Mouse (Mus musculus): ENCODE measurements around the gene Sec14l2. TPM values are rescaled to one million over a fixed set of nuclear protein-coding genes. Genes with fewer than 3 reads are reported as not detected.

Gene Sec14l2
- polyA plus RNA-seq, 1 experiment from 2014 or later: 3.5 TPM

GRCm38 (mm10) chr11:4094378-4095170 lies 28.6 kb downstream of the Sec14l2 start:
- peak overlapping the region; percentile 93 for H3K27ac ChIP-seq
- peaks cover 8% of the 10 kb centered on the region; the same call in 1 of the 2 replicates for H3K9me3 ChIP-seq
- H3K4me3 ChIP-seq: peak overlapping the region; percentile 59
- H3K36me3 ChIP-seq (replicated peaks): peaks cover 33% of the 10 kb centered on the region
- WGBS: 5% methylated on average over 23 of the region's 24 CpGs
- peak; percentile 70 for DNase-seq (ENCODE audit: extremely low spot score, low spot score)
- peaks cover 44% of the 10 kb centered on the region for H3K4me1 ChIP-seq
- no peaks in the 10 kb centered on the region for H3K27me3 ChIP-seq (ENCODE audit: poor library complexity, severe bottlenecking)

- Histone ChIP-seq H3K9me3 (peaks cover 8% of the 10 kb centered on the region; the same call in 1 of the 2 replicates), H3K4me3 (peak overlapping the region; percentile 59), H3K27me3 (ENCODE audit: poor library complexity, severe bottlenecking) (no peaks in the 10 kb centered on the region), H3K36me3 (replicated peaks) (peaks cover 33% of the 10 kb centered on the region), H3K4me1 (peaks cover 44% of the 10 kb centered on the region), H3K27ac (no peak overlapping the region)
- no peak for DNase-seq (ENCODE audit: extremely low spot score, low spot score)
- WGBS: 90% methylated on average over 18 of the region's 18 CpGs
These were observed 29.5 kb downstream of the Sec14l2 start for GRCm38 (mm10) chr11:4093459-4094377.

DNA sequence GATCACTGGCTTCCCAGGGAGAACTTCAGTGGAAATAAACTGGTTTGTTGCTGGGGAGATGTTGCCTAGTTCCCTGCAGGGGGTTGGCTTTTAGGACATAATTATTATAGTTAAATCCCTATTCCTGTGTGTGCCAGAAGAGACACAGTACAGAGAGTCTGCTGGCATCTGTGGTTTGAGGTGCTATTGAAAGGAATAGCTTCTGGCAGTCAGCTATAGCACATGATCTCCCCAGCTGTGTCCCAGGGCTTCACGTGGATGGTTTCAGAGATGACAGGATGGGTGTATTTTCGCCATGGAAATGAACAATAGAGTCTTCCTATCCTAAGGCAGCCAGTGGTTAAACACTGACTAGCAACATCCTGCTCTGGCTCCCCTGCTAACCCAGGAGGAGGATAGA lies 35.9 kb downstream of the Sec14l2 start:
- Histone ChIP-seq H3K36me3 (replicated peaks) (peaks cover 18% of the 10 kb centered on the region), H3K9me3 (peaks cover 8% of the 10 kb centered on the region; the same call in 1 of the 2 replicates), H3K27ac (no peak overlapping the region), H3K4me3 (no peak overlapping the region), H3K27me3 (ENCODE audit: poor library complexity, severe bottlenecking) (no peaks in the 10 kb centered on the region), H3K4me1 (no peaks in the 10 kb centered on the region)
- DNase-seq (ENCODE audit: extremely low spot score, low spot score): no peak
- WGBS: 60% methylated on average over 2 of the region's 2 CpGs

DNA sequence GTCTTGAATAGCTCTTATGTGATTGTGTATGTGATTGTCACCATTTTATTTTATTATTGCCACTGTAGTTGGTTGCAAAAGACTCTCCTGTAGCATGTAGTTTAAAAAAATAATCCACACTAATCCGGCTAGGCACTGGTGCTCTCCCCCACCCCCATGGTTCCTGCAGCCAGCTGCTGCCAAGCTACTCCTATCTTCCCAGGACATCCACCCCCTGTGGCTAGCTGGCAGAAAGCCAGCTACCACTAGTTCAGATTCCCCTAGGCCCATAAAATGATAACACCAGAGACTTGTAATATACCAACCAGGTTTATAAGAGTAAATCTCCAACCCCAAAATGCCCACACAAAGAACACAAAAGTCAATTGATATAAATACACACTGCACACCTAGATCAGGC lies 37.0 kb downstream of the Sec14l2 start:
- Histone ChIP-seq H3K27ac (no peak overlapping the region), H3K4me1 (no peaks in the 10 kb centered on the region), H3K27me3 (ENCODE audit: poor library complexity, severe bottlenecking) (no peaks in the 10 kb centered on the region), H3K9me3 (peaks cover 6% of the 10 kb centered on the region; the same call in 1 of the 2 replicates), H3K36me3 (replicated peaks) (peaks cover 8% of the 10 kb centered on the region), H3K4me3 (no peak overlapping the region)
- 72% methylated on average over 1 of the region's 1 CpGs for WGBS
- DNase-seq (ENCODE audit: extremely low spot score, low spot score): no peak

DNA sequence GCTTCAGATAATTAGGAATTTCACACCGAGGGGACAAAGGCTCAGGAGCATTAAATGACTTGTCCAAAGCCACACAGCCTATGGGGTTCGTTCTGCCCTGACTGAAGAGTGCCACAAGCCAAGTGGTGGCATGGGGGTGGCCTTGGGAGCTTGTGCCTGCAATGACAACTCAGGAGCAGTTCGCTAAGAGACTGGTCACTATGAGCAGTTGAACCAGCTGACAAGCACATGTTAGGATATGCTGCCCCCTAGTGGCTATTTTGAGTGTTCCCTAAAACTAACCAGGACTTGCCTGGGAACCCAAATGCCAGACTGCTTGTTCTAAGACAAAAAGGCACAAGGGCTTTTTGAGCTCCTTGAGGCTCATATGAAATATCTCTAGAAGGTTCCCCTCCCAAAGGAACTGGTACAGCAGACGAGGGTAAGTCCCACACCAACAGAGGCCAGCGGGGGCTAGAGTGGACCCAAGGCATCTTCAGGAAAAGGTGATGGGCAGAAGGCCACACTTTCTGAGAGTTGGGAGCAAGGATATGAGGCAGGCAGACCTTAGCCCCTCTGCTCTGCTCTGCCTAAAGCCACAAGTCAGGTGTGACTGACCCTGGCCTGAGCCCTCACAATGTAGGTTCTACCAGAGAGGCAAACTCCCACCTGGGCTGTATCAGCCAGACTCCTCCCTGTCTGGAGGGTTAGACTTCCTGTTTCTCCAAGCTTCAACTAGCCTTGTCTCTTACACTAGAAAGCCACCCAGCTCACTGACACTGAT lies 39.7 kb downstream of the Sec14l2 start:
- H3K27ac ChIP-seq: no peak overlapping the region
- H3K36me3 ChIP-seq (replicated peaks): no peaks in the 10 kb centered on the region
- no peaks in the 10 kb centered on the region for H3K9me3 ChIP-seq
- no peak overlapping the region for H3K4me3 ChIP-seq
- H3K27me3 ChIP-seq (ENCODE audit: poor library complexity, severe bottlenecking): no peaks in the 10 kb centered on the region
- no peaks in the 10 kb centered on the region for H3K4me1 ChIP-seq
- 34% methylated on average over 5 of the region's 5 CpGs for WGBS
- DNase-seq (ENCODE audit: extremely low spot score, low spot score): peak; percentile 62

GRCm38 (mm10) chr11:4080219-4080618 lies 43.0 kb downstream of the Sec14l2 start:
- H3K27me3 ChIP-seq (ENCODE audit: poor library complexity, severe bottlenecking): no peaks in the 10 kb centered on the region
- no peaks in the 10 kb centered on the region for H3K36me3 ChIP-seq (replicated peaks)
- H3K27ac ChIP-seq: no peak overlapping the region
- WGBS: 14% methylated on average over 4 of the region's 4 CpGs
- H3K4me1 ChIP-seq: no peaks in the 10 kb centered on the region
- DNase-seq (ENCODE audit: extremely low spot score, low spot score): peak; percentile 63
- H3K9me3 ChIP-seq: no peaks in the 10 kb centered on the region
- H3K4me3 ChIP-seq: no peak overlapping the region

GRCm38 (mm10) chr11:4078267-4078933 lies 44.8 kb downstream of the Sec14l2 start:
- Histone ChIP-seq H3K27ac (no peak overlapping the region), H3K9me3 (no peaks in the 10 kb centered on the region), H3K4me1 (no peaks in the 10 kb centered on the region), H3K4me3 (no peak overlapping the region), H3K27me3 (ENCODE audit: poor library complexity, severe bottlenecking) (no peaks in the 10 kb centered on the region), H3K36me3 (replicated peaks) (no peaks in the 10 kb centered on the region)
- no peak for DNase-seq (ENCODE audit: extremely low spot score, low spot score)
- 86% methylated on average over 7 of the region's 7 CpGs for WGBS

DNA sequence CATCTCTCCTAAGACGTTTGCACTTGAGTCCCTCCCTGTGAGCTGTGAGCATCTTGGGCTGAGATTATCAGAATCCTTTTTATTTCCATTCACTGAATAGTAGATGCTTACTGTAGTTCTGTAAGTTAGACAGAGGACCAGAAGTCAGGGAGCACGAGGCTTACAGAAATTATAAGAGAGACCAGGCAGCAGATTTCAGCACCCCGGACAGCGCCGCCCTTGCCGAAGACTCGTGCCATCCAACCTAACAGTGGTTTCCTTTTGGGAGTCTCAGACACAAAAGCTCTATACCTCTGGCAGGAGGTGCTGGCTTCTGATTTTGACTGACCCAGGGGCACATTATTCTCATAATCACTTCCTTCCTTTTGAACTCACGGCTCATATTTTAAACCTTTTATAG lies 46.6 kb downstream of the Sec14l2 start:
- no peaks in the 10 kb centered on the region for H3K27me3 ChIP-seq (ENCODE audit: poor library complexity, severe bottlenecking)
- no peaks in the 10 kb centered on the region for H3K9me3 ChIP-seq
- DNase-seq (ENCODE audit: extremely low spot score, low spot score): peak; percentile 61
- no peaks in the 10 kb centered on the region for H3K4me1 ChIP-seq
- H3K4me3 ChIP-seq: no peak overlapping the region
- no peak overlapping the region for H3K27ac ChIP-seq
- no peaks in the 10 kb centered on the region for H3K36me3 ChIP-seq (replicated peaks)
- WGBS: 16% methylated on average over 8 of the region's 8 CpGs

- no peaks in the 10 kb centered on the region for H3K9me3 ChIP-seq
- H3K27ac ChIP-seq: no peak overlapping the region
- no peak for DNase-seq (ENCODE audit: extremely low spot score, low spot score)
- no peak overlapping the region for H3K4me3 ChIP-seq
- WGBS: 86% methylated on average over 1 of the region's 1 CpGs
- no peaks in the 10 kb centered on the region for H3K4me1 ChIP-seq
- no peaks in the 10 kb centered on the region for H3K36me3 ChIP-seq (replicated peaks)
- H3K27me3 ChIP-seq (ENCODE audit: poor library complexity, severe bottlenecking): no peaks in the 10 kb centered on the region
These were observed 53.6 kb downstream of the Sec14l2 start for GRCm38 (mm10) chr11:4069664-4070063.

DNA sequence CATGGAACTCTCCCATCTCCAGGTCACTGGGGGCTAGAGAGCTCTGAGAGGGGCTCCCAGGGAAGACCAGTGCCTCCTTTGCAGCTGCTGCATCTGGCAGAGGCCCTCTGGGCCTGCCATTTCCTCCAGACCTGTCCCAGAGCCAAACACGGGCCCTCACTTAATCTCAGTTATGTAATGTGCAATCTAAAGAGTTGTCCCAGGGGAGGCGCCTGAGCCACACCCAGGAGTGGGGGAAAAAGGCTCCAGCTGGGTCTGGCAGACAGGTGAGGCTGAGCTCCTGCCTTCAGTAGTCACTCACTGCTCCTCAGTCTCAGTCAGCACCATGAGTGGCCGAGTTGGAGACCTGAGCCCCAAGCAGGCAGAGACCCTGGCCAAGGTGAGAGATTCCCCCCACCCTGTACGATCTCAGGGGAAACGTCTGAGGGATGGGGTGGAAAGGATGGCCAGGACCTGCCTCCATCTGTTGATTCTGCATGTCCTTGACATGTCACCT lies 58.5 kb downstream of the Sec14l2 start, which contains the start of gene Sec14l3:
TSS of gene Sec14l3 (plus strand) at position 215 of the 496 bp plus-strand sequence.
- peaks cover 8% of the 10 kb centered on the region for H3K4me1 ChIP-seq
- no peak within 1 kb of the TSS for H3K27ac ChIP-seq
- no peak within 1 kb of the TSS for H3K4me3 ChIP-seq
- no peak for DNase-seq (ENCODE audit: extremely low spot score, low spot score)
- no peaks in the 10 kb centered on the region for H3K9me3 ChIP-seq
- H3K36me3 ChIP-seq (replicated peaks): no peaks in the 10 kb centered on the region
- no peaks in the 10 kb centered on the region for H3K27me3 ChIP-seq (ENCODE audit: poor library complexity, severe bottlenecking)
- WGBS: 75% methylated on average over 5 of the region's 5 CpGs

DNA sequence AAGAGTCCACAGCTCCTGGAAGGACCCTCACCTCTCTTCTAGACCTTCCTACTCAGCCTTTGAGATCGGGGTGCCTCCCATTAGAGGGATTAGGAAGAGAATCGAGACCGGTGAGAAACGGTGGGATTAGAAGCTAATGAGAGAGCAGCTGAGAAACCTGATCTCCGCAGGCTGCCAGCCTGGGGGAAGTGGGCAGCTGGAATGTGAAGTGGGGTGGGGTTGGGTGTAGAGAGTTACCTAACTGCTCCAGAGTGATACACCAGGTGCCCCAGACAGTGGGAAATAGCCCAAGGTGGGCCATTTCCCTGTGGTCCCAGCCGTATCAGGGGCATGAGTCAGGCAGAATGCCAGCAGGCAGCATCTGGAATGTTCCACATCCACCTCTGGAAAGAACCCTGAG lies 60.2 kb downstream of the Sec14l2 start:
- Histone ChIP-seq H3K27ac (no peak overlapping the region), H3K4me3 (no peak overlapping the region), H3K4me1 (peaks cover 8% of the 10 kb centered on the region), H3K36me3 (replicated peaks) (no peaks in the 10 kb centered on the region), H3K9me3 (no peaks in the 10 kb centered on the region), H3K27me3 (ENCODE audit: poor library complexity, severe bottlenecking) (no peaks in the 10 kb centered on the region)
- DNase-seq (ENCODE audit: extremely low spot score, low spot score): no peak
- 30% methylated on average over 6 of the region's 6 CpGs for WGBS

DNA sequence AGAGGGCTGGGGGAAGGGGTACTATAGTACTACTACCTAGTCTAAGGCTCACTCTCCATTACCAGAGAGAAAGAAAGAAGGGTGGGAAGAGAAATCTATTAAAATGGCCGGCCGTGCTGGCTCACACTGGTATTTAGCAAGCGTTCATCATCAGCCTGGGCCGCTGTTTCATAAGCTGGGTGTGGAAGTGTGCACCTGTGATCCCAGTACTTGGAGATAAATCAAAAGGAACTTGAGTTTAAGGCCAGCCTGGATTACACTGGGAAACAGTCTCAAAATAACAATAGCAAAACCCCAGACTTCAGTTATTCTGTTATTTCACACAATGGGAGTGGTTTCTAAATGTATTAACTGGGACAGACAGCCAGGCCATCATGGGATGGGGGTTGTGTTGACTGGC lies 60.7 kb downstream of the Sec14l2 start:
- no peak overlapping the region for H3K27ac ChIP-seq
- no peak overlapping the region for H3K4me3 ChIP-seq
- H3K9me3 ChIP-seq: no peaks in the 10 kb centered on the region
- H3K27me3 ChIP-seq (ENCODE audit: poor library complexity, severe bottlenecking): no peaks in the 10 kb centered on the region
- no peaks in the 10 kb centered on the region for H3K36me3 ChIP-seq (replicated peaks)
- no peak for DNase-seq (ENCODE audit: extremely low spot score, low spot score)
- WGBS: 91% methylated on average over 4 of the region's 4 CpGs
- H3K4me1 ChIP-seq: peaks cover 8% of the 10 kb centered on the region
